Mouse (Mus musculus): ENCODE measurements around the gene Sac3d1. TPM values are rescaled to one million over a fixed set of nuclear protein-coding genes. Genes with fewer than 3 reads are reported as not detected.

Gene Sac3d1
- total and polyA plus RNA-seq, 2 experiments: 4.0 to 22.0 TPM

- 93% methylated on average over 9 of the region's 9 CpGs for WGBS
- Histone ChIP-seq H3K4me3 (ENCODE audit: insufficient read depth, low read depth, low read length) (no peak overlapping the region), H3K27ac (replicated peaks; ENCODE audit: insufficient read depth, low read depth, low read length) (no peak overlapping the region), H3K36me3 (ENCODE audit: control insufficient read depth, insufficient read depth, low read length) (no peaks in the 10 kb centered on the region), H3K27me3 (ENCODE audit: control insufficient read depth, insufficient read depth, low read length) (no peaks in the 10 kb centered on the region), H3K9ac (ENCODE audit: low read depth, low read length) (no peak overlapping the region), H3K79me2 (ENCODE audit: control insufficient read depth, insufficient read depth, low read length) (no peaks in the 10 kb centered on the region), H3K4me1 (ENCODE audit: control insufficient read depth, insufficient read depth, low read length) (no peaks in the 10 kb centered on the region)
- TF ChIP-seq CTCF (IDR thresholded peaks at IDR 0.05; ENCODE audit: low read depth, low read length): no peak
- no peak for TF ChIP-seq POLR2A (IDR thresholded peaks at IDR 0.05; ENCODE audit: extremely low read depth, insufficient read depth, low read length)
- no peak for DNase-seq (ENCODE audit: extremely low read depth, low read depth, low spot score)
Observed at GRCm38 (mm10) chr19:6155174-6155573, 36.7 kb upstream of the Sac3d1 start.

- Histone ChIP-seq H3K27me3 (ENCODE audit: control insufficient read depth, insufficient read depth, low read length) (no peaks in the 10 kb centered on the region), H3K27ac (replicated peaks; ENCODE audit: insufficient read depth, low read depth, low read length) (no peak overlapping the region), H3K79me2 (ENCODE audit: control insufficient read depth, insufficient read depth, low read length) (no peaks in the 10 kb centered on the region), H3K9ac (ENCODE audit: low read depth, low read length) (no peak overlapping the region), H3K4me1 (ENCODE audit: control insufficient read depth, insufficient read depth, low read length) (no peaks in the 10 kb centered on the region), H3K36me3 (ENCODE audit: control insufficient read depth, insufficient read depth, low read length) (no peaks in the 10 kb centered on the region), H3K4me3 (ENCODE audit: insufficient read depth, low read depth, low read length) (no peak overlapping the region)
- no peak for DNase-seq (ENCODE audit: extremely low read depth, low read depth, low spot score)
- no peak for TF ChIP-seq CTCF (IDR thresholded peaks at IDR 0.05; ENCODE audit: low read depth, low read length)
- WGBS: 72% methylated on average over 5 of the region's 5 CpGs
Observed at GRCm38 (mm10) chr19:6144842-6145241, 26.4 kb upstream of the Sac3d1 start.

- DNase-seq (ENCODE audit: extremely low read depth, low read depth, low spot score): peak; percentile 70
- H3K36me3 ChIP-seq (ENCODE audit: control insufficient read depth, insufficient read depth, low read length): no peaks in the 10 kb centered on the region
- no peaks in the 10 kb centered on the region for H3K27me3 ChIP-seq (ENCODE audit: control insufficient read depth, insufficient read depth, low read length)
- peak within 1 kb of the TSS; percentile 83 for H3K27ac ChIP-seq (replicated peaks; ENCODE audit: insufficient read depth, low read depth, low read length)
- TF ChIP-seq POLR2A (IDR thresholded peaks at IDR 0.05; ENCODE audit: extremely low read depth, insufficient read depth, low read length) (no peak), CTCF (IDR thresholded peaks at IDR 0.05; ENCODE audit: low read depth, low read length) (peak; percentile 71)
- peak within 1 kb of the TSS; percentile 97 for H3K9ac ChIP-seq (ENCODE audit: low read depth, low read length)
- H3K4me3 ChIP-seq (ENCODE audit: insufficient read depth, low read depth, low read length): peak within 1 kb of the TSS; percentile 90
- under 1% methylated on average over 15 of the region's 15 CpGs for WGBS
- no peaks in the 10 kb centered on the region for H3K79me2 ChIP-seq (ENCODE audit: control insufficient read depth, insufficient read depth, low read length)
- no peaks in the 10 kb centered on the region for H3K4me1 ChIP-seq (ENCODE audit: control insufficient read depth, insufficient read depth, low read length)
Observed at GRCm38 (mm10) chr19:6141394-6141749, 22.9 kb upstream of the Sac3d1 start, which contains the start of gene Arl2. TSS of gene Arl2 (minus strand) at chr19:6141548.

- H3K9ac ChIP-seq (ENCODE audit: low read depth, low read length): peak within 1 kb of the TSS; percentile 97
- no peaks in the 10 kb centered on the region for H3K79me2 ChIP-seq (ENCODE audit: control insufficient read depth, insufficient read depth, low read length)
- no peaks in the 10 kb centered on the region for H3K36me3 ChIP-seq (ENCODE audit: control insufficient read depth, insufficient read depth, low read length)
- peak within 1 kb of the TSS; percentile 90 for H3K4me3 ChIP-seq (ENCODE audit: insufficient read depth, low read depth, low read length)
- no peaks in the 10 kb centered on the region for H3K4me1 ChIP-seq (ENCODE audit: control insufficient read depth, insufficient read depth, low read length)
- peak within 1 kb of the TSS; percentile 83 for H3K27ac ChIP-seq (replicated peaks; ENCODE audit: insufficient read depth, low read depth, low read length)
- WGBS: under 1% methylated on average over 66 of the region's 68 CpGs
- DNase-seq (ENCODE audit: extremely low read depth, low read depth, low spot score): peak; percentile 81
- H3K27me3 ChIP-seq (ENCODE audit: control insufficient read depth, insufficient read depth, low read length): no peaks in the 10 kb centered on the region
- TF ChIP-seq CTCF (IDR thresholded peaks at IDR 0.05; ENCODE audit: low read depth, low read length) (peak; percentile 82), POLR2A (IDR thresholded peaks at IDR 0.05; ENCODE audit: extremely low read depth, insufficient read depth, low read length) (no peak)
Observed at GRCm38 (mm10) chr19:6140678-6141393, 22.4 kb upstream of the Sac3d1 start, which contains the start of gene Batf2. TSS of gene Batf2 (plus strand) at chr19:6140983.

GRCm38 (mm10) chr19:6140374-6140677, 21.9 kb upstream of the Sac3d1 start:
- Histone ChIP-seq H3K4me1 (ENCODE audit: control insufficient read depth, insufficient read depth, low read length) (no peaks in the 10 kb centered on the region), H3K4me3 (ENCODE audit: insufficient read depth, low read depth, low read length) (peak overlapping the region; percentile 90), H3K27me3 (ENCODE audit: control insufficient read depth, insufficient read depth, low read length) (no peaks in the 10 kb centered on the region), H3K9ac (ENCODE audit: low read depth, low read length) (peak overlapping the region; percentile 97), H3K36me3 (ENCODE audit: control insufficient read depth, insufficient read depth, low read length) (peaks cover 2% of the 10 kb centered on the region; the same call in 1 of the 2 replicates), H3K79me2 (ENCODE audit: control insufficient read depth, insufficient read depth, low read length) (no peaks in the 10 kb centered on the region), H3K27ac (replicated peaks; ENCODE audit: insufficient read depth, low read depth, low read length) (peak overlapping the region; percentile 77)
- no peak for TF ChIP-seq CTCF (IDR thresholded peaks at IDR 0.05; ENCODE audit: low read depth, low read length)
- TF ChIP-seq POLR2A (IDR thresholded peaks at IDR 0.05; ENCODE audit: extremely low read depth, insufficient read depth, low read length): no peak
- WGBS: 3% methylated on average over 16 of the region's 16 CpGs
- DNase-seq (ENCODE audit: extremely low read depth, low read depth, low spot score): peak; percentile 59

- H3K4me3 ChIP-seq (ENCODE audit: insufficient read depth, low read depth, low read length): no peak overlapping the region
- peaks cover 2% of the 10 kb centered on the region; the same call in 1 of the 2 replicates for H3K36me3 ChIP-seq (ENCODE audit: control insufficient read depth, insufficient read depth, low read length)
- DNase-seq (ENCODE audit: extremely low read depth, low read depth, low spot score): no peak
- WGBS: 95% methylated on average over 6 of the region's 6 CpGs
- no peak overlapping the region for H3K27ac ChIP-seq (replicated peaks; ENCODE audit: insufficient read depth, low read depth, low read length)
- no peaks in the 10 kb centered on the region for H3K79me2 ChIP-seq (ENCODE audit: control insufficient read depth, insufficient read depth, low read length)
- H3K27me3 ChIP-seq (ENCODE audit: control insufficient read depth, insufficient read depth, low read length): no peaks in the 10 kb centered on the region
- no peak overlapping the region for H3K9ac ChIP-seq (ENCODE audit: low read depth, low read length)
- no peaks in the 10 kb centered on the region for H3K4me1 ChIP-seq (ENCODE audit: control insufficient read depth, insufficient read depth, low read length)
- TF ChIP-seq CTCF (IDR thresholded peaks at IDR 0.05; ENCODE audit: low read depth, low read length) (no peak), POLR2A (IDR thresholded peaks at IDR 0.05; ENCODE audit: extremely low read depth, insufficient read depth, low read length) (no peak)
Observed at GRCm38 (mm10) chr19:6139701-6140100, 21.3 kb upstream of the Sac3d1 start.
